Mouse (Mus musculus) neural tube, embryonic 14.5 days (tissue): ENCODE results near the gene BC037034. TPM values are rescaled to one million over a fixed set of nuclear protein-coding genes. Genes with fewer than 3 reads are reported as not detected.
"Not testable (repeated sequence)": the region's sequence is repeated elsewhere in the genome, so short reads cannot be mapped to it uniquely, and the experiment has no call there.

Experiments
- ATAC-seq: fragments of 200-750 bp; cut with Nextera tagmentation; 2 replicates; pipeline ENCODE4 v1.8.0; 2017; ENCODE audit warnings: low read depth, mild to moderate bottlenecking, moderate TSS enrichment, moderate library complexity
- H3K27ac ChIP-seq: fragments of 300-500 bp; sonication (generic); 2 replicates; pipeline ENCODE4 v1.5.1; 2014; ENCODE audit warnings: low read depth, mild to moderate bottlenecking, control low read depth, low read length, moderate library complexity, mixed read lengths
- H3K27me3 ChIP-seq: fragments of 300-500 bp; sonication (generic); 2 replicates; pipeline ENCODE4 v1.6.1; 2014; ENCODE audit warnings: low read length; ENCODE audit not compliant: control insufficient read depth, insufficient read depth
- H3K36me3 ChIP-seq: fragments of 300-500 bp; sonication (generic); 2 replicates; pipeline ENCODE4 v1.6.1; 2014; ENCODE audit warnings: low read length, mixed read lengths; ENCODE audit not compliant: control insufficient read depth, insufficient read depth
- H3K4me1 ChIP-seq: fragments of 300-500 bp; sonication (generic); 2 replicates; pipeline ENCODE4 v1.6.1; 2014; ENCODE audit warnings: low read length; ENCODE audit not compliant: control insufficient read depth, insufficient read depth
- H3K4me2 ChIP-seq: fragments of 300-500 bp; sonication (generic); 2 replicates; pipeline ENCODE4 v1.6.1; 2014; ENCODE audit warnings: mild to moderate bottlenecking, low read depth, low read length, control low read depth
- H3K4me3 ChIP-seq: fragments of 300-500 bp; sonication (generic); 2 replicates; pipeline ENCODE4 v1.5.1; 2014; ENCODE audit warnings: low read depth, low read length, control low read depth, mixed read lengths
- H3K9ac ChIP-seq: fragments of 300-500 bp; sonication (generic); replicated peaks from 2 replicates; pipeline ENCODE4 v1.6.1; 2014; ENCODE audit warnings: low read depth, mild to moderate bottlenecking, control low read depth, low read length, mixed read lengths
- H3K9me3 ChIP-seq: fragments of 300-500 bp; sonication (generic); 2 replicates; pipeline ENCODE4 v1.6.1; 2016; ENCODE audit warnings: low read length; ENCODE audit not compliant: control insufficient read depth
- WGBS: fragments of 180-500 bp; shearing (Covaris S2); extraction: QIAGEN DNeasy Blood & Tissue Kit; methylation state at CpG from one replicate; pipeline ENCODE4 v1.1.7; 2014; 5-methylcytosine and 5-hydroxymethylcytosine counted together
- polyA plus RNA-seq: library from polyadenylated mRNA; unstranded; fragments of >200 nt; fragmentation: Nextera tagmentation; extraction: Ambion mirVana; gene quantifications from 2 replicates; pipeline ENCODE4 v1.2.1, GENCODE M21; 2014

Gene BC037034
- polyA plus RNA-seq, 1 experiment from 2014 or later, result 16.5 TPM

- Histone ChIP-seq H3K27ac (no peak overlapping the region), H3K4me2 (no peak overlapping the region), H3K9ac (no peak overlapping the region), H3K27me3 (no peaks in the 10 kb centered on the region), H3K9me3 (no peaks in the 10 kb centered on the region), H3K4me1 (no peaks in the 10 kb centered on the region), H3K36me3 (no peaks in the 10 kb centered on the region), H3K4me3 (no peak overlapping the region)
- WGBS, result 90% methylated on average over 2 of the region's 2 CpGs
- ATAC-seq, result no peak
Measured at GRCm38 (mm10) chr5:138233778-138234177, 30.1 kb downstream of the BC037034 start.

DNA sequence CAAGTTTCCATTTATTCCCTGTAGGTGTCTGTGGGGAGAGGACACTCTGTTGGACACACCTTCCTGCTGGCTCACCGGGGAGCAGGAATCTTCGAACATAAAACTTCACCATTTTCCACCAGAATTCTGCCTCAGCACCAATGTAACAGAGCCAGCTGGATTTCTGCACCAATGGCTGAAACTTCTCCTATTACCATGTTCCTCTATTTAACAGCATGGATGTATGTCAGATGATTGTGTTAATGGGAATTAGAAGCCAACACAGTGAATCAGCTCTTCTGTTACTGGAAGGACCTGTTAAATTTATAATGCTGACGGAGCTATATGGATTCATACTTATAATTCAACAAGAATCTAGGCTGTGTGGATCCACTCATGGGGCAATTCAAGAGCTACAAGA is 34.3 kb downstream of the BC037034 start:
- Histone ChIP-seq H3K9ac (no peak overlapping the region), H3K27ac (no peak overlapping the region), H3K4me1 (no peaks in the 10 kb centered on the region), H3K9me3 (no peaks in the 10 kb centered on the region), H3K36me3 (no peaks in the 10 kb centered on the region), H3K27me3 (no peaks in the 10 kb centered on the region), H3K4me2 (no peak overlapping the region), H3K4me3 (no peak overlapping the region)
- WGBS, result 91% methylated on average over 3 of the region's 3 CpGs
- no peak for ATAC-seq

GRCm38 (mm10) chr5:138228026-138228425 is 35.8 kb downstream of the BC037034 start:
- 64% methylated on average over 3 of the region's 3 CpGs for WGBS

GRCm38 (mm10) chr5:138227367-138227766 is 36.5 kb downstream of the BC037034 start:
- H3K9ac ChIP-seq, result no peak overlapping the region
- no peaks in the 10 kb centered on the region for H3K36me3 ChIP-seq
- no peak overlapping the region for H3K4me3 ChIP-seq
- WGBS, result 79% methylated on average over 2 of the region's 2 CpGs
- H3K9me3 ChIP-seq, result no peaks in the 10 kb centered on the region
- no peak overlapping the region for H3K27ac ChIP-seq
- H3K4me1 ChIP-seq, result no peaks in the 10 kb centered on the region
- ATAC-seq, result no peak
- H3K4me2 ChIP-seq, result no peak overlapping the region
- H3K27me3 ChIP-seq, result no peaks in the 10 kb centered on the region

More at GRCm38 (mm10) chr5:138228026-138228425, 35.8 kb downstream of the BC037034 start:
- Histone ChIP-seq H3K9ac (no peak overlapping the region), H3K27ac (no peak overlapping the region), H3K4me2 (no peak overlapping the region), H3K36me3 (no peaks in the 10 kb centered on the region), H3K9me3 (no peaks in the 10 kb centered on the region), H3K4me1 (no peaks in the 10 kb centered on the region), H3K27me3 (no peaks in the 10 kb centered on the region), H3K4me3 (no peak overlapping the region)
- no peak for ATAC-seq

DNA sequence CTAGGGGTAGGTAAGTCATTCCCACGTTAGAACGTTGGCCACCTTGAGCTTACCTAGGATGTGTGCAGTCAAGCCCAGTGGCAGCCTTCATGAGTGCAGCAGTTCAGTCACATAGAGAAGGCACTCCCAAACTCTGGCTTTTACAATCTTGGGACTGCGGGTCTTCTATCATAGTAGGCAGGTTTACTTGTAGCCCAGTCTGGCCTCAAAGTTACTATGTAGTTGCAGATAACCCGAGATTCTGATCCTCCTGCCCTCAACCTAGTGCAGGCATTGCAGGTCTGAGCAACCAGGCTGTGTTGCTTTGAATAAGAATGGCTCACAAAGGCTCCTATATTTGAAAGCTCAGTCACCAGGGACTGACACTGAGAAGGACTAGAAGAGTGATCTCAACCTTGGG is 37.3 kb downstream of the BC037034 start:
- WGBS, result 84% methylated on average over 4 of the region's 4 CpGs

GRCm38 (mm10) chr5:138225700-138226099 is 38.1 kb downstream of the BC037034 start, which contains the start of gene Nxpe5:
Gene Nxpe5 (plus strand): TSS chr5:138225898.
- 64% methylated on average over 2 of the region's 2 CpGs for WGBS
- H3K9ac ChIP-seq, result no peak within 1 kb of the TSS
- no peaks in the 10 kb centered on the region for H3K36me3 ChIP-seq
- no peaks in the 10 kb centered on the region for H3K9me3 ChIP-seq
- no peak within 1 kb of the TSS for H3K4me2 ChIP-seq
- H3K4me1 ChIP-seq, result no peaks in the 10 kb centered on the region
- no peak for ATAC-seq
- H3K27me3 ChIP-seq, result no peaks in the 10 kb centered on the region
- H3K27ac ChIP-seq, result no peak within 1 kb of the TSS
- H3K4me3 ChIP-seq, result no peak within 1 kb of the TSS

More for the DNA sequence above, 37.3 kb downstream of the BC037034 start:
- no peaks in the 10 kb centered on the region for H3K36me3 ChIP-seq
- no peak overlapping the region for H3K4me3 ChIP-seq
- ATAC-seq, result no peak
- H3K9ac ChIP-seq, result no peak overlapping the region
- no peaks in the 10 kb centered on the region for H3K4me1 ChIP-seq
- H3K27me3 ChIP-seq, result no peaks in the 10 kb centered on the region
- H3K9me3 ChIP-seq, result no peaks in the 10 kb centered on the region
- H3K4me2 ChIP-seq, result no peak overlapping the region
- H3K27ac ChIP-seq, result no peak overlapping the region

DNA sequence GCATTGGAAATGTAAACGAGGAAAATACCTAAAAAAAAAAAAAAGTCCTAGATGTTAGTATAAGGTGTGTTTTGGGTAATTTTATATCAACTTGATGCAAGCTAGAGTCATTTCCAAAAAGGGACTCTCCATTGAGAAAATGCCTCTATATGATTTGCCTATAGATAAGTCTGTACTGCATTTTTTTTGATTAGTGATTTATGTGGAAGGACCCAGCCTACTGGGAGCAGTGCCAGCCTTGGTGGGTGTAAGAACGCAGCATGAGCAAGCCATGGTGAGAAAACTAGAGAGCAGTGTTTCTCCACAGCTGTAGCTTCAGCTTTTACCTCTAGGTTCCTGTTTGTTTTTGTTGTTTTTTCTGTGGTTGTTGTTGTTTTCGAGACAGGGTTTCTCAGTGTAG is 40.5 kb downstream of the BC037034 start:
- no peak for ATAC-seq
- Histone ChIP-seq H3K4me1 (no peaks in the 10 kb centered on the region), H3K4me3 (no peak overlapping the region), H3K36me3 (no peaks in the 10 kb centered on the region), H3K9me3 (no peaks in the 10 kb centered on the region), H3K9ac (no peak overlapping the region), H3K27ac (no peak overlapping the region), H3K4me2 (no peak overlapping the region), H3K27me3 (no peaks in the 10 kb centered on the region)
- WGBS, result 65% methylated on average over 3 of the region's 3 CpGs

- ATAC-seq, result no peak
- H3K4me1 ChIP-seq, result no peaks in the 10 kb centered on the region
- H3K27me3 ChIP-seq, result no peaks in the 10 kb centered on the region
- no peak overlapping the region for H3K27ac ChIP-seq
- H3K9ac ChIP-seq, result no peak overlapping the region
- 26% methylated on average over 4 of the region's 4 CpGs for WGBS
- no peak overlapping the region for H3K4me2 ChIP-seq
- H3K9me3 ChIP-seq, result no peaks in the 10 kb centered on the region
- H3K36me3 ChIP-seq, result no peaks in the 10 kb centered on the region
- H3K4me3 ChIP-seq, result no peak overlapping the region
Measured at GRCm38 (mm10) chr5:138222111-138222510, 41.7 kb downstream of the BC037034 start.

DNA sequence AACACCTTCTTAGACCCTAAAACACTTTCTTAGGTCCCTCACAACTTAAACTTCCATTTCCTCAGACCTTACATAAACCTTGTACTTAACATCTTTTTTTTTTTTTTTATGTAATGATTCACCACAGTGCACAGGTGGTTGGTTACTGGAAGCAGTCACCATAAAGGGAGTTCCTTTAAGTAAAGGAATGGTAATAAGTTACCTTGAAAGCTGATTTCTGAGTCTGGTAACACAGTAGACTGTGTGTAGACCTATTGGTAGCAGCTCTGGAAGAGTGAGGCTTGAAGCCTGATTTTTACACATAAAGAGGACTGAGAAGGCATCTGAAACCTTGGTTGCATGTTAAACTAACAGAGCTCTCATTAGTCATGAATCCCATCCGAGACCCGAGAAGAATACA is 44.0 kb downstream of the BC037034 start:
- Histone ChIP-seq H3K27me3 (no peaks in the 10 kb centered on the region), H3K9ac (no peak overlapping the region), H3K4me1 (no peaks in the 10 kb centered on the region), H3K9me3 (no peaks in the 10 kb centered on the region), H3K27ac (no peak overlapping the region), H3K36me3 (no peaks in the 10 kb centered on the region), H3K4me2 (no peak overlapping the region), H3K4me3 (no peak overlapping the region)
- ATAC-seq, result no peak
- 68% methylated on average over 2 of the region's 2 CpGs for WGBS

- not testable (repeated sequence) for H3K36me3 ChIP-seq, H3K27ac ChIP-seq, H3K9me3 ChIP-seq, H3K4me1 ChIP-seq, H3K9ac ChIP-seq, H3K27me3 ChIP-seq, H3K4me3 ChIP-seq, ATAC-seq, H3K4me2 ChIP-seq
- 97% methylated on average over 13 of the region's 13 CpGs for WGBS
Measured at GRCm38 (mm10) chr5:138216632-138217031, 47.2 kb downstream of the BC037034 start.
